Mouse (Mus musculus) gastrocnemius, postnatal 36 days (tissue): ENCODE results near the gene Cass4. TPM values are rescaled to one million over a fixed set of nuclear protein-coding genes. Genes with fewer than 3 reads are reported as not detected.
A peak's percentile ranks its signal among the peaks of the same experiment; 100 is the strongest.

Experiments used
- DNase-seq, 2 experiments: peaks; one replicate each; pipeline ENCODE4 v3.0.0; 2022
- intact Hi-C: fragments of 180-260 bp; cut with DNase I; formaldehyde crosslinking; loops from one replicate; pipeline ENCODE4 v1.15.1; 2025
- total RNA-seq, 2 experiments: library from RNA; stranded (reverse); gene quantifications; 2 replicates each; pipeline ENCODE4 v1.2.3; 2021

Gene Cass4
- total RNA-seq, 2 experiments from 2014 or later = 0.25 to 0.33 TPM

- DNase-seq = peak; percentile 12 to 22
- intact Hi-C loops = loop anchor here (10.0 kb wide), 1 partner anchor 298 kb away; no protein-coding TSS in a partner anchor
These were observed 83.2 kb downstream of the Cass4 start for GRCm38 (mm10) chr2:172476707-172477260.

GRCm38 (mm10) chr2:172477350-172477749 lies 83.8 kb downstream of the Cass4 start:
- intact Hi-C loops = loop anchor here (10.0 kb wide), 1 partner anchor 297 kb away; no protein-coding TSS in a partner anchor
- DNase-seq = no peak

GRCm38 (mm10) chr2:172477860-172478259 lies 84.3 kb downstream of the Cass4 start:
- DNase-seq = no peak
- intact Hi-C loops = loop anchor here (10.0 kb wide), 1 partner anchor 297 kb away; no protein-coding TSS in a partner anchor

- intact Hi-C loops = loop anchor here (2.0 kb wide), 1 partner anchor 21 kb away; no protein-coding TSS in a partner anchor
- no peak for DNase-seq
These were observed 86.7 kb downstream of the Cass4 start for GRCm38 (mm10) chr2:172480296-172480695.

GRCm38 (mm10) chr2:172481654-172482385 lies 88.2 kb downstream of the Cass4 start:
- intact Hi-C loops = loop anchor here (2.0 kb wide), 1 partner anchor 19 kb away; no protein-coding TSS in a partner anchor
- DNase-seq = no peak

Other genes starting within 250 kb of the Cass4 start
- gene Mc3r, start 145.3 kb upstream of the Cass4 start, total RNA-seq = not detected
- gene Fam210b, start 48.2 kb upstream of the Cass4 start, total RNA-seq = 1 to 10 TPM; 3.9 to 4.6 TPM
- gene Aurka, start 23.3 kb upstream of the Cass4 start, total RNA-seq = 1 to 10 TPM; 4.1 to 6.6 TPM
- gene Cstf1, start 23.1 kb upstream of the Cass4 start, total RNA-seq = 10 to 100 TPM; 16.6 to 19.3 TPM
- gene Rtf2, start 46.8 kb downstream of the Cass4 start, total RNA-seq = 10 to 100 TPM; 27.0 to 27.6 TPM
- not detected for gene Gcnt7, start 64.8 kb downstream of the Cass4 start, total RNA-seq
- gene Fam209, start 78.7 kb downstream of the Cass4 start, total RNA-seq = under 1 TPM in 1 of 2 experiments, not detected in 1; 0.52 TPM
- not detected for gene Tfap2c, start 155.8 kb downstream of the Cass4 start, total RNA-seq